Mouse (Mus musculus) MEL (cell line): ENCODE results near the gene Mecom.

Source experiments
- CTCF ChIP-seq, 3 experiments: IDR thresholded peaks in 2 of 3; conservative IDR thresholded peaks in 1 of 3; 2 replicates each; pipeline ENCODE4 v1.5.1; 2011 to 2012; ENCODE audit warnings: low read length in 3 of 3, low read depth in 2 of 3, mild to moderate bottlenecking in 2 of 3, improper control_type of control experiment in 1 of 3, inconsistent platforms in 1 of 3, mixed read lengths in 1 of 3, moderate library complexity in 1 of 3; ENCODE audit not compliant: control insufficient read depth in 1 of 3, insufficient read depth in 1 of 3, poor library complexity in 1 of 3, severe bottlenecking in 1 of 3
- EP300 ChIP-seq, 2 experiments: IDR thresholded peaks; 2 replicates each; pipeline ENCODE4 v1.6.1; 2011; ENCODE audit warnings: improper control_type of control experiment in 2 of 2, low read length in 2 of 2, low read depth in 1 of 2, mild to moderate bottlenecking in 1 of 2
- GATA1 ChIP-seq: IDR thresholded peaks from 2 replicates; pipeline ENCODE4 v1.6.1; 2011; ENCODE audit warnings: low read depth, low read length, improper control_type of control experiment
- MAX ChIP-seq: IDR thresholded peaks from 2 replicates; pipeline ENCODE4 v1.6.1; 2011; ENCODE audit warnings: low read length, improper control_type of control experiment
- MXI1 ChIP-seq: IDR thresholded peaks from 2 replicates; pipeline ENCODE4 v1.6.1; 2011; ENCODE audit warnings: mild to moderate bottlenecking, low read depth, low read length, improper control_type of control experiment
- POLR2A ChIP-seq, 2 experiments: IDR thresholded peaks; 2 replicates each; pipeline ENCODE4 v1.6.1; 2011 to 2012; ENCODE audit warnings: low read length in 2 of 2, mild to moderate bottlenecking in 2 of 2, control low read depth in 1 of 2, improper control_type of control experiment in 1 of 2, low read depth in 1 of 2, moderate library complexity in 1 of 2; ENCODE audit not compliant: control insufficient read depth in 1 of 2, insufficient read depth in 1 of 2, poor library complexity in 1 of 2
- TCF12 ChIP-seq: IDR thresholded peaks from 2 replicates; pipeline ENCODE4 v1.6.1; 2014; ENCODE audit warnings: low read depth, mild to moderate bottlenecking, inconsistent platforms, low read length, improper control_type of control experiment, moderate library complexity
- ZNF384 ChIP-seq: IDR thresholded peaks from 2 replicates; pipeline ENCODE4 v1.6.1; 2012; ENCODE audit warnings: low read depth, mild to moderate bottlenecking, inconsistent platforms, low read length, improper control_type of control experiment

DNA sequence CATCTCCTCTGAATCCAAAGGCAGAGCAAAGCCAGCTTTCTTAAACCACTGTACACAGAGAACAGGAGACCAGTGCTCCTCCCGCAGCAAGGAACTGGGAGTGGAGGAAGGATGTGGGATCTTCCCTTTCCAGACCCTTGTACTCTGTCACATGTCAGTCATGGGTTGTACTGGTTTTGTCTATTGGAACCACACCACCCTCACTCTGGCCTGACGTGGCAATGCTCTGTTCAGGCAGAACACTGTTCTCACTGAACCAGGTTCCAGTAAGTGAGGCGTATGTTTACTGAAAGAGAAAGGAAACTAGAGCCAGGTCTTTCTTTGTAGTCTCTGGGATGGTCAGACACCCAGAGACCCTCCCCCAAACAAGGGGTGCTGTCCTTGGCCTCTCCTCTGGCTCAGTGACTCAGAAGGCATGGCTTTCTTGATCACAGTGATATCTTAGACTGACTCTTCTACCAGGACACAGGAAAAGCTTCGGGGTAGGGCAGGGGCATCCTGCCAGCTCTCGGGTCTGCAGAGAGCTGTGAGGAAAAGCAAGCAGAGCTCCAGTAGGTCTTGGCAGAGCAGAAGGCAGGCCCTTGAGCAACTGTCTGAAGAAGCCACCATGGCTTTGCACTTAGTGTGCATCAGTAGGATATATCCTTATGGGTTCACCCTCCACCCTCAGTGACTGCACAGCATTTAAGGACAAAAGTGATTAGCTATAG lies 386.7 kb downstream of the Mecom start:
- TF ChIP-seq POLR2A (IDR thresholded peaks at IDR 0.05; ENCODE audit: control insufficient read depth in 1 of 2, insufficient read depth in 1 of 2, low read depth in 1 of 2, low read length in 2 of 2, poor library complexity in 1 of 2) (no peak), MAX (no peak), EP300 (IDR thresholded peaks at IDR 0.05; ENCODE audit: low read depth in 1 of 2, low read length in 2 of 2) (no peak), CTCF (IDR thresholded peaks at IDR 0.05 in 2 of 3, conservative IDR thresholded peaks at IDR 0.05 in 1 of 3; ENCODE audit: control insufficient read depth in 1 of 3, insufficient read depth in 1 of 3, low read depth in 2 of 3, low read length in 3 of 3, poor library complexity in 1 of 3, severe bottlenecking in 1 of 3) (no peak), GATA1 (no peak), ZNF384 (no peak), TCF12 (no peak), MXI1 (no peak)
